Mouse (Mus musculus) embryonic stem cell, embryonic (primary cell): Measurements from ENCODE around the gene Hes2.

Experiments used
- CTCF ChIA-PET, 4 experiments: fragments of 300-600 bp in 2 of 4; fragments of 350-600 bp in 2 of 4; sonication (Branson Sonifier 250); formaldehyde crosslinking; loops; one replicate each; lab custom pipeline; 2022; ENCODE audit warnings: inconsistent platforms in 2 of 4; lab: Charles Lee
- POLR2A ChIA-PET, 4 experiments: fragments of 300-600 bp in 2 of 4; fragments of 350-600 bp in 2 of 4; sonication (Branson Sonifier 250); formaldehyde crosslinking; loops; one replicate each; lab custom pipeline; 2022; ENCODE audit warnings: antibody characterized with exemption in 4 of 4, inconsistent platforms in 1 of 4; lab: Charles Lee

Hes2 gene

GRCm38 (mm10) chr4:152196276-152196675 lies 37.6 kb downstream of the Hes2 start:
- ChIA-PET CTCF (interaction anchor here in 3 of 4 experiments (1.3 to 2.2 kb wide), 4 partner anchors 11 to 18 kb away, joined by 4 to 10 read pairs (median 8); no protein-coding TSS in a partner anchor), POLR2A (interaction anchor here in 2 of 4 experiments (0.7 to 3.4 kb wide), 7 partner anchors 9 to 1128 kb away, joined by 3 to 27 read pairs (median 6); partner anchors contain the start of gene Rpl22 (in 1 of the 2))

GRCm38 (mm10) chr4:152197545-152197944 lies 38.9 kb downstream of the Hes2 start:
- POLR2A ChIA-PET, result interaction anchor here in 2 of 4 experiments (0.9 to 2.1 kb wide), 5 partner anchors 11 to 127 kb away, joined by 3 to 7 read pairs (median 4); partner anchors contain the start of gene Rpl22 (in 1 of the 2)
- CTCF ChIA-PET, result interaction anchor here in 3 of 4 experiments (0.7 to 2.2 kb wide), 6 partner anchors 12 to 16 kb away, joined by 3 to 10 read pairs (median 6); no protein-coding TSS in a partner anchor

- POLR2A ChIA-PET, result interaction anchor here in 2 of 4 experiments (0.6 to 1.3 kb wide), 2 partner anchors 11 to 15 kb away, joined by 3 read pairs; no protein-coding TSS in a partner anchor
- CTCF ChIA-PET, result interaction anchor here in 2 of 4 experiments (1.2 to 1.5 kb wide), 3 partner anchors 14 to 22 kb away, joined by 4 read pairs; partner anchors contain the start of gene Acot7 (in 1 of the 2)
Measured at GRCm38 (mm10) chr4:152199617-152200016, 41.0 kb downstream of the Hes2 start.

GRCm38 (mm10) chr4:152201492-152201891 lies 42.8 kb downstream of the Hes2 start:
- CTCF ChIA-PET, result interaction anchor here in 3 of 4 experiments (0.8 to 3.4 kb wide), 5 partner anchors 11 to 13 kb away, joined by 3 to 21 read pairs (median 9); no protein-coding TSS in a partner anchor
- POLR2A ChIA-PET, result interaction anchor here in 2 of 4 experiments (0.9 to 2.7 kb wide), 5 partner anchors 10 to 124 kb away, joined by 3 to 6 read pairs (median 4); partner anchors contain the start of gene Rpl22 (in 1 of the 2)

- CTCF ChIA-PET, result interaction anchor here (0.6 to 3.4 kb wide), 11 partner anchors 10 to 1047 kb away, joined by 3 to 21 read pairs (median 8); no protein-coding TSS in a partner anchor
- POLR2A ChIA-PET, result interaction anchor here in 3 of 4 experiments (0.7 to 2.7 kb wide), 11 partner anchors 10 to 1608 kb away, joined by 3 to 8 read pairs (median 5); no protein-coding TSS in a partner anchor
Measured at GRCm38 (mm10) chr4:152202418-152202817, 43.8 kb downstream of the Hes2 start.

GRCm38 (mm10) chr4:152202905-152203304 lies 44.2 kb downstream of the Hes2 start:
- CTCF ChIA-PET, result interaction anchor here (0.5 to 3.4 kb wide), 17 partner anchors 8 to 1571 kb away, joined by 3 to 21 read pairs (median 5); no protein-coding TSS in a partner anchor
- POLR2A ChIA-PET, result interaction anchor here in 3 of 4 experiments (0.7 to 2.7 kb wide), 14 partner anchors 8 to 1609 kb away, joined by 3 to 8 read pairs (median 4); partner anchors contain the start of gene Acot7 (in 1 of the 3)

- ChIA-PET CTCF (interaction anchor here in 3 of 4 experiments (0.5 to 3.4 kb wide), 12 partner anchors 8 to 1424 kb away, joined by 3 to 21 read pairs (median 4); no protein-coding TSS in a partner anchor), POLR2A (interaction anchor here in 1 of 4 experiments (2.1 kb wide), 1 partner anchor 18 kb away, joined by 5 read pairs; no protein-coding TSS in a partner anchor)
Measured at GRCm38 (mm10) chr4:152204663-152205062, 46.0 kb downstream of the Hes2 start.

GRCm38 (mm10) chr4:152206199-152206598 lies 47.5 kb downstream of the Hes2 start:
- ChIA-PET POLR2A (interaction anchor here in 1 of 4 experiments (1.1 kb wide), 1 partner anchor 20 kb away, joined by 5 read pairs; no protein-coding TSS in a partner anchor), CTCF (interaction anchor here in 3 of 4 experiments (0.9 to 3.2 kb wide), 8 partner anchors 8 to 227 kb away, joined by 3 to 9 read pairs (median 4); no protein-coding TSS in a partner anchor)

- ChIA-PET POLR2A (interaction anchor here in 3 of 4 experiments (0.7 to 1.5 kb wide), 6 partner anchors 12 to 400 kb away, joined by 3 to 5 read pairs (median 4); partner anchors contain the start of gene Acot7 (in 1 of the 3)), CTCF (interaction anchor here in 3 of 4 experiments (0.6 to 2.0 kb wide), 8 partner anchors 24 to 311 kb away, joined by 3 to 6 read pairs (median 3); partner anchors contain the start of gene Hes2 (in 1 of the 3))
Measured at GRCm38 (mm10) chr4:152209623-152210022, 51.0 kb downstream of the Hes2 start.
